Mouse (Mus musculus): Measurements from ENCODE around the gene Cldn13.

Cldn13 gene

DNA sequence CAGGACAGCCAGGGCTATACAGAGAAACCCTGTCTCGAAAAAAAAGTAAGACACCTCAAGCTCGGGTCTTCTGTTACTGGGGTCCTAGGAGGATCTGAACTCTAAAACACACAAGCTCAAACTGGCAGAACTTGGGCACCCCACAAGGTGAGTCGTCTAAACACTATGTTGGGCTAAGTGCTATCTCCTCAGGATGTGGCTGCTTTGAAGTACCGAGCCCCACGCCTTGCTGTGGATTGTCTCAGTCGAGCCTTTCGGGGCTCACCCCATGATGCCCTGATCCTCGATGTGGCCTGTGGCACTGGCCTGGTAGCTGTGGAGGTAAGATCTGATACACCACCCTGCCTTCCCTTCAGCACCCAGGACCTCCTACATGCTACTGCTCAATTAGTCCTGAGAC, 18.0 kb upstream of the Cldn13 start:
- DNase-seq: no peak

- DNase-seq: peak; percentile 43 to 45
Observed at GRCm38 (mm10) chr5:134932903-134933276, 17.6 kb upstream of the Cldn13 start.

DNA sequence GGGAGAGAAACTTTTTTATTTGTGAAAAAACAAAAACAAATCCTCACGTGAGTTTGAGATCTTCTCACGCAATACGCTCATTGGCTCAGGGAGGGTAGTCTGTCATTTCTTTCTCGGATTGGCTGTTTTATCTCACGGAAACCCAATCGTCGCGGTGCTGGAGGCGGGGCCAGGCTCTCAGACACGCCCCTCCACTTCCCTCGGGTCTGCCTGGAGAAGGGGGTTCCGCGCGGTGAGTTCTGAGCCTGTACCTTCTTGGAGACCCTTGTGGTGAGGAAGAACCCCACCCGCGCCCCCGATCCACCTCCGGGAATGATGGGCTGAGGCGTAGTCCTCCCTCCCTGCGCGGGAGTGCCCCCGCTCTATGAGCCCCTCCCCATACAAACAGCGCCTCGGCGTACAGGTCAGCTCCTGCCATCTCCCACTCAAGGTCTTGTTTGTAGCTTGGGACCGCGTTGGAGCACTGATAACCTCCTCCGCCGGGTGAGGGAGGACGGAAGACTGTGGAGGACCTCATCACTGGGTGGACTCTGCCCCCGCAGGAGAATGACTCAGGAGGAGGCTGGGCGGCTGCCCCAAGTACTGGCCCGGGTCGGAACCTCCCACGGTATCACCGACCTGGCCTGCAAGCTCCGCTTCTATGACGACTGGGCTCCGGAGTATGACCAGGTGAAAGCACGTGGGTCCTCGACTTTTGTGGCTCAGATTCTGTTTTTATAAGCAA, 17.0 kb upstream of the Cldn13 start, which contains the start of gene Mettl27:
TSS of gene Mettl27 (plus strand) at position 190 of the 724 bp plus-strand sequence.
- DNase-seq: peak; percentile 71 to 77

DNA sequence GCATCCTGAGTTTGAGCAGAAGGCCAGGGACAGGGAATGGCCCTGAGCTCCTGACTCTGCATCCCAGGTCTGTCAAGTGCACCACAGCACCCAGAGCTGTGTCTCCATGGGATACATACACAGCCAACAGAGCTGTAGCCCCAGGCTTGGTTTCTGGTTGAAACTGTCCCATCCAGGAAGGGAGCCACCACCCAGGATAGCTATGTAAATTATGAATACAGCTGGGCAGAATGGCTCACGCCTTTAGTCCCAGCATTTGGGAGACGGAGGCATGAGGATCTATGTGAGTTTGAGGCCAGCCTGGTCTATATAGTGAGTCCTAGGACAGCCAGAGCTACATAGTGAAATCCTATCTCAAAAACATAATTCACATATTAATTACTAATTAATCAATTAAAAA, 14.7 kb upstream of the Cldn13 start:
- DNase-seq: no peak

DNA sequence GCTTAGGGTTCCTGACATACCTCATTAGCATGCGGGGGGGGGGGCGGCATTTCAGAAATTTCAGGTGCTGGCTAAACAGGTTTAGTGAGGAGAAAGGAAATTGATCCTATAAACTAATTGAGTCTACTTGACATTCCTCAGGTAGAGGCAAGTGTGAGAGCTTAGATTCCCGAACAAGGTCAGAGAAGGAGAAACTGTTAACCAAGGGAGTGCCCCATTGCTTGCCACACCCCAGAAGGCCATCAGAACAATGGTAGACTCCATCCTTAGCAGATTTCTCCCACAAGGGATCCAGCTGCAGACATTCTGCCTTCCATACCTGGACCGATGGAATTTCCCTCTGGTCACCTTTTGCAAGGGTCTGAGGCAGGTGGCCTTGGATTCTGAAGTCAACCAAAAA, 11.4 kb upstream of the Cldn13 start:
- no peak for DNase-seq

- DNase-seq: no peak
Observed at GRCm38 (mm10) chr5:134923141-134923540, 7.8 kb upstream of the Cldn13 start.

- no peak for DNase-seq
Observed at GRCm38 (mm10) chr5:134921106-134921505, 5.8 kb upstream of the Cldn13 start.

DNA sequence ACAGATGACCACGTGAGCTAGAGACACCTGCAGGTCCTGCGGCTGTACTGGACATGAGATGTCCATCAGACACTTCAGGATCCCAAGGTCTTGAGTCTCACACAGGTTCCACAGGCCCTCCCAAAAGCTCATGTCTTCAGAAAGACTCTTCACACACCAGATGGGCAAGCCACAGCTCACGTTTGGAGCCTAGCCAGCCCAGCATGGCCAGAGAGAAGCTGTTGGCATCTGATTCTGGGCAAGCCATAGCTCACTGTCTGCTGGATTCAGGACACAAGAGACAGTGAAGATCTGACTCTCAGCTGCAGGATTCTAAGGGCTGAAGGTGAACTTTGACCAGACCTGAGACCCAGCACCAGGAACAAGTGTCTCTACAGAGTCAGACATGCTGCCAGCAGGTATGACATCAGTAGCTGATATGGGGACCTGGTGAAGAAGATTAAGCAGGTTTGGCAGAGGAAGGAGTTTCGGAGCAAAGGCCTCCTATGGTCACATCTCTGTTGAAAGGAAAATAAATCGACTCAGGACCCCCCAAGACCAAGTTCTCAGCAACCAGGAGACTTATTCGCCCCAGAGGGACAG, 4.9 kb upstream of the Cldn13 start:
- no peak for DNase-seq

DNA sequence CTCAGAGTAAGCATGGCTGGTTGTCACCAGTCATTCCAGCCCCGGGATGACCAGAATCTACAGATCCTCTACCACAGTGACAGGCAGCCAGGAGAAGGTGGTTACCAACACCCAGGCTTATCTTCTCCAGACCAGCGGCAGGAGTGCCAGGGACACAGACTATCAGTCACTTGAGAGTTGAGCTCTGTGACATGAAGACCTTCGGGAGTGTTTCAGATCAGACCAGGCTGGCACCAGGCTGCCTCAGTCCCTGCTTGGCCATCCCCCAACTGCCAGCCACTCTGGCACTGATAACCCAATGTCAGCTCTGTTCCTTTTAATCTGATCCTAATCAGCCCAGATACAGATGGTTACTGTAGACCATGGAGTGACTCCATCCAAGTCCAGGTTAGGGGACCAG, 3.8 kb upstream of the Cldn13 start:
- DNase-seq: no peak

DNA sequence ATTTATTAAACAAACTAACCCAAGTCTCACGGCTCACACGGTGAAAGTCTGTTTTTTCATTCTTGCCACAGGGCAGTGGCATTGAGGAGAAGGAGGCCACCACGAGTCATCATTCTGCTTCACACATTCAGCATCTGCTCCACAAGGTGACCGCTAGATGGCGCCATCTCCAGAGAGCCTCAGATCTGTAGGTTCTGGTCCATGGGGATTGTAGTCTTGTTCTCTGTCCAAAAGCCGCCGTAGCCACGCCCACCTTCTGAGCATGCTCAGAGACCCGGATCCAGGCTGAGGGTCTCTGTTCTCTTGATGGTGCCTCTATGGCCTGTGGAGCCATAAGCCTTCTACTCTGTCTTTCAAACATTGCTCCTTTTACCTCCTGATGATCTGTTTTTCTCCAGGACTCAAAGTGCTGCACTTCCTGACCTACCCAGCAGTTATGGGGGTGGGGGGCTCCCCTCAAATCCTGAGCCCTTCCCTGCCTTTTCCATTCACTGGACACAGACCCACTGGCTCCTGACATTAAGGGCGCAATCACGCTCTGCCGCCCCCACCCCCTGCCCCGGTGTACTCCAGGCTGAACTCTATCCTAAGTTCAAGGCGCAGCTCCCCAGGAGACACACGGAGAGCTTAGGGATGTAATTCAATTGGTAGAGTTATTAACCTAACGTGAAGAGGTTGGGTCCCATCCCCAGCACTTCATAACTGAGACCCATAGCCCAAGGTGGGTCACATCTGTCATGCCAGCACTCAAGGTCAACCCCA, 2.9 kb upstream of the Cldn13 start:
- peak; percentile 16 to 30 for DNase-seq

- no peak for DNase-seq
Observed at GRCm38 (mm10) chr5:134914510-134914909, 816 bp downstream of the Cldn13 start.

- no peak for DNase-seq
Observed at GRCm38 (mm10) chr5:134913753-134914152, 1.6 kb downstream of the Cldn13 start.

DNA sequence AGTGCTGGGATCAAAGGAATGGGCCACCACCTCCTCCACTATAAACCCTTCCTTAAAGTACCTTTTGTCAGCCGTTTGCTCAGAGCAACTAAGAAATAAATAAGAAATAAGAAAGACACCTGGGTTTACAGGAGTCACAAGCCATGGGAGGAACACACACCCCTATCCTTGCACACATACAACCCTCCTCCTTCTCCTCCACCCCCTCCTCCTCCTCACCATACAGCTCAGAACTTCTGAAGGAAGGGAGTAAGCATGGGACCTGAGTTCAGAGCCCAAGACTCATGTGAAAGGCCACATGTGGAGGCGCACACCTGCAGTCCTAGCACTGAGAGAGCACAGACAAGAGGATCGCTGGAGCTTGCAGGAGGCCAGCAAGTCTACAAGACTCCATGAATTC, 2.0 kb downstream of the Cldn13 start:
- DNase-seq: no peak

GRCm38 (mm10) chr5:134911901-134912300, 3.4 kb downstream of the Cldn13 start:
- DNase-seq: no peak

- DNase-seq: peak; percentile 83 to 90
Observed at GRCm38 (mm10) chr5:134907135-134907534, 8.2 kb downstream of the Cldn13 start.

DNA sequence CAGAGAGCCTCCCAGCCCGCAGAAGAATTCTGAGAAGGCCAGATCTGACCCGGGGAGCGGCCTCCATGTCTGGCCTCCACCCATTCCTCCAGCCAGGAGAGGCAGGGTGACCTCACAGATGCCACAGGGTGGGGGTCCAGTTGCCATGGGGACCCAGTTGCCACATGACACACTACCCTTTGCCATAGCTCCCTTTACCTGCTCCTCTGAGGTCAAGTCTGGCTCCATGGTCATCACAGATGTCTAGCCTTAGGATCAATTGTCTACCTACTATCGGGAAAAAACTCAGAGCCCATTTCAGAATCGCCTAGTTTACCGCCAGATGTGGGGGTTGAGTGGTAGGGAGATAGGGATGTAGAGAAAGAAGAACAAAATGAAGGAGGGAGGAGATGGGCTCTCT, 8.7 kb downstream of the Cldn13 start, which contains the start of gene Tmem270:
TSS of gene Tmem270 (minus strand) at position 101 of the 400 bp plus-strand sequence.
- DNase-seq: no peak

- no peak for DNase-seq
Observed at GRCm38 (mm10) chr5:134901644-134902027, 13.7 kb downstream of the Cldn13 start.

GRCm38 (mm10) chr5:134901012-134901643, 14.2 kb downstream of the Cldn13 start:
- DNase-seq: peak; percentile 30 to 42

DNA sequence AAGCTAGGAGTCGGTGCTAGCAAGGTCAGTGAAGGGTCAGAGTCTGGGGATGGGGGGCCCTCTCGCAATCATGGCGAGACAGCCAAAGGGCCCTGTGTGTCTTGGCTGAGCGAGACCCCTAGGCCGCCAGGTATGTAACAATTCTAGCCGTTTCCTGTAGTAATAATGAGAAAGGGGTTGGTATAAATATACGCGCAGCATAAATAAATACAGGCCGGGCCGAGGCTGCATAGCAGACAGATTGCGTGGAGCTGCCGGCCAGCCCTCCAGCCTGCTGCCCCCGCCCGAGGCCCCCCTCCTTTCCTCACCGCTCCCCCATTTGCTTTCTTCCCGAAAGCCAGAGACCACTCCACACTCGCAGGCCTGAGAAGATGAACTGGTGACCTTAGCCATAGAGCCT, 17.7 kb downstream of the Cldn13 start:
- DNase-seq: no peak

DNA sequence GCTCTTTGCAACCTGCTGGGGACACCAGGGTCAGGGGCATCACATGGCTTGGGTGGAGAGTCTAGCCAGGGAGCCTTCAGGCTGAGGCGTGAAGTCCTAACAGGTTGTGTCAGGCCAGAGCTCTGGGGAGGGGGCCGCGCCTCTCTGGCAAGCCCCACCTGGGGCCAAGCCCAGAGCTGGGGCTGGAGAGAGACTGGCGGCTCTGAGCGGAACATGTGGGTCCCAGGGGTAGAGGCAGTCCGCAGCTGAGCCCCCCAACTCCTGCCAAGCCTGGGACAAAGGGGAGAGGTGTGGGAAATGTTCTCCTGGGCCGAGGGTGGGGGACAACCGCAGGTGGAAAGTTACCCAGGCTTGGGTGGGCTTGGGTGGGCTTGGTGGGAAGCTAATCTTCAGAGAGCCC, 18.4 kb downstream of the Cldn13 start:
- no peak for DNase-seq

- no peak for DNase-seq
Observed at GRCm38 (mm10) chr5:134895291-134895690, 20.0 kb downstream of the Cldn13 start.

DNA sequence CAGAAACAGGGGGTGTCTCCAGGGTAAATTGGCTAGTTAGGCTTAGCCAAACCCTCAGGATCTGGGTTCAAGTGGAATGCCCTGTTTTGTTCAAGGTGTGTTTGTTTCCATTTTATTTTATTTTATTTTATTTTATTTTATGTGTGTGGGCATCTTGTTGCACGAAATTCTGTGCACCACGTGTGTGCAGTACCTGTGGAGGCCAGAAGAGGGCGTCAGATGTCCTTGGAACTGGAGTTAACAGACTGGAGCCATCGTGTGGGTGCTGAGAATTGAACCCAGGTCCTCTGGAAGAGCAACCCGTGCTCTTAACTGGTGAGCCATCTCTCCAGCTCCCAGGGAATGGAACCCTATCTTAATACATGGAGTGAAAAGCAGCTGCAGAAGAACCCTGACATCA, 22.6 kb downstream of the Cldn13 start:
- DNase-seq: no peak

DNA sequence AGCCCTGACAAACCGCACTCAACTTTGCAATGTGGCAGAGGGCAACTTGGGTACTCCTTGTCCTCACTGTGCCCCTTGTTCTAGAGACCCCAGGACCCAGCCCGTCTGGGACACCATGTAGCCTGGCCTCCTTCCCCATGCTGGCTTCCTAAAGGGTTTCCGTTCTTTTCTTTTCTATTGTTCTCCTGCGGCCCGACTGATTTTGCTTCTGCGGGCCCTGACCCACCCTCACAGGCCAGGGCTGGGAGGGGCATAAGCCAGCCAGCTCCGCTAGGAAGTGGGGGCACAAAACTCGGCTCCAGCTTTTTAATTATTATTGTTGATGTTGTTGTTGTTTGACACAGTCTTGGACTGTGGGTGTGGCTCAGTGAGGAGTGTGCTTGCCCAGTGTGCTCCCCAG, 23.8 kb downstream of the Cldn13 start:
- DNase-seq: no peak
